Mouse (Mus musculus) heart, adult 2 months (tissue): ENCODE results near the gene Trf. TPM values are rescaled to one million over a fixed set of nuclear protein-coding genes. Genes with fewer than 3 reads are reported as not detected.
A peak's percentile ranks its signal among the peaks of the same experiment; 100 is the strongest.

ENCODE experiments used
- DNase-seq, 2 experiments: peaks; one replicate each; pipeline ENCODE4 v3.0.0; 2021
- H3K27ac ChIP-seq: fragments of 200-600 bp; 2 replicates; pipeline ENCODE4 v1.8.1; 2022
- H3K27me3 ChIP-seq: fragments of 200-500 bp; 2 replicates; pipeline ENCODE4 v1.6.1; 2012; ENCODE audit warnings: mild to moderate bottlenecking, low read length, inconsistent platforms, mixed read lengths; ENCODE audit not compliant: control insufficient read depth, insufficient read depth
- H3K36me3 ChIP-seq: fragments of 200-500 bp; 2 replicates; pipeline ENCODE4 v1.6.1; 2012; ENCODE audit warnings: low read length, inconsistent platforms; ENCODE audit not compliant: control insufficient read depth, insufficient read depth
- H3K4me1 ChIP-seq: fragments of 200-500 bp; 2 replicates; pipeline ENCODE4 v1.6.1; 2011; ENCODE audit warnings: low read length; ENCODE audit not compliant: control insufficient read depth, insufficient read depth
- H3K4me3 ChIP-seq: fragments of 200-600 bp; 2 replicates; pipeline ENCODE4 v1.8.1; 2022
- H3K79me2 ChIP-seq: fragments of 200-500 bp; replicated peaks from 2 replicates; pipeline ENCODE4 v1.6.1; 2012; ENCODE audit warnings: mild to moderate bottlenecking, inconsistent platforms, low read length, moderate library complexity, mixed read lengths; ENCODE audit not compliant: control insufficient read depth, insufficient read depth
- H3K9ac ChIP-seq: fragments of 200-500 bp; 2 replicates; pipeline ENCODE4 v1.6.1; 2012; ENCODE audit warnings: low read depth, mild to moderate bottlenecking, control low read depth, inconsistent platforms, low read length, mixed read lengths
- CTCF ChIP-seq: fragments of 200-600 bp; IDR thresholded peaks from 2 replicates; pipeline ENCODE4 v1.8.1; 2022; ENCODE audit warnings: antibody characterized with exemption, mild to moderate bottlenecking, moderate library complexity
- EP300 ChIP-seq: fragments of 200-500 bp; IDR thresholded peaks from 2 replicates; pipeline ENCODE4 v1.6.1; 2011; ENCODE audit warnings: low read depth, low read length, control low read depth; ENCODE audit not compliant: insufficient read depth
- POLR2A ChIP-seq: fragments of 200-500 bp; IDR thresholded peaks from 2 replicates; pipeline ENCODE4 v1.6.1; 2011; ENCODE audit warnings: mild to moderate bottlenecking, low read depth, low read length, control low read depth; ENCODE audit not compliant: insufficient read depth
- WGBS: fragments of 180-500 bp; shearing (Covaris S2); methylation state at CpG from one replicate; pipeline ENCODE4 v1.1.7; 2018; 5-methylcytosine and 5-hydroxymethylcytosine counted together
- intact Hi-C: fragments of 180-260 bp; cut with DNase I; formaldehyde crosslinking; loops from one replicate; pipeline ENCODE4 v1.15.1; 2025
- polyA plus RNA-seq: library from polyadenylated mRNA; depleted of rRNA; stranded (reverse); fragments of >200 nt; gene quantifications from 2 replicates; pipeline ENCODE4 v1.2.3, GENCODE M21; 2012
- total RNA-seq, 2 experiments: library from RNA; stranded (reverse); gene quantifications; 2 replicates each; pipeline ENCODE4 v1.2.3; 2021

The Trf gene
- total and polyA plus RNA-seq, 3 experiments = 41.2 to 87.2 (median 47.8) TPM

DNA sequence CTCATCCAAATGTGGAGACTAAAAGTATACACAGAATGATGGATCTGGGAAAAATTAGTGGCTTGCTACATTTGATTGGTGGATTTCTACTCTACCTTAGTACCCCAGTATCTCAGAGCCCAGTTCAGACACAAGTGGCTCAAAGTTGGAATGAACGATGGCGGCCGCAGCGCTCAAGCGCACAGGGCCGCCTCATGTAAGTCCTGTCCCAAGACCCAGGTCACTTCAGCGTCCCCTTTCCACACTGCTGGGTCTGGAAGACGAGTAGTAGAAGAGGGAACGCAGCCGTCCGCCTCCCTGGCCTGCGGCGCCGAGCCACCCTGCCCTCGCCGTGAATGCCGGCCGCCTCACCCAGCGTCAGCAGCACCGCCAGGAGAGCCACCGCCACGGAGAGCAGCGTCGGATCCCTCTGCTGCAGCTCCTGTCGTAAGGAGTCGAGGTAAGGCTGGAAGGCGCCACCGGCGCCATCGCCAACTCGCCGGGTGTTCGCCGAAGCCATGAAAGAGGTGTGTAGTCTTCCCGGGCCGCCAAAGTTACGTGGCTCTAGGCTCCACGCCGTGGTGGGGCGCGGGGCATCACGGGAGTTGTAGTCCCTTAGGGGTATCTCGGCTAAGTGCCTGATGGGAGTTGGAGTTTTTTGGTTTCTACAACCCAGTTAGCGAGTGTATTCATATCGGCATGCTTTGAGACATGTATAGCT lies 28.5 kb downstream of the Trf start, which contains the start of gene Srprb:
Srprb (minus strand) TSS at position 577 of the 700 bp plus-strand sequence.
- no peaks in the 10 kb centered on the region for H3K79me2 ChIP-seq
- peaks cover 3% of the 10 kb centered on the region for H3K36me3 ChIP-seq
- H3K4me3 ChIP-seq = peak within 1 kb of the TSS; percentile 69
- H3K27ac ChIP-seq = peak within 1 kb of the TSS; percentile 82
- peak; percentile 93 to 95 for DNase-seq
- WGBS = under 1% methylated on average over 45 of the region's 45 CpGs
- peaks cover 1% of the 10 kb centered on the region for H3K4me1 ChIP-seq
- intact Hi-C loops = loop anchor here (5.0 to 10.0 kb wide), 4 partner anchors 109 to 803 kb away; partner anchors contain the start of genes Amotl2, Anapc13, Cep63 and Nphp3
- peak within 1 kb of the TSS; percentile 91 for H3K9ac ChIP-seq
- no peaks in the 10 kb centered on the region for H3K27me3 ChIP-seq
- TF ChIP-seq CTCF (no peak), POLR2A (peak; percentile 65), EP300 (no peak)

DNA sequence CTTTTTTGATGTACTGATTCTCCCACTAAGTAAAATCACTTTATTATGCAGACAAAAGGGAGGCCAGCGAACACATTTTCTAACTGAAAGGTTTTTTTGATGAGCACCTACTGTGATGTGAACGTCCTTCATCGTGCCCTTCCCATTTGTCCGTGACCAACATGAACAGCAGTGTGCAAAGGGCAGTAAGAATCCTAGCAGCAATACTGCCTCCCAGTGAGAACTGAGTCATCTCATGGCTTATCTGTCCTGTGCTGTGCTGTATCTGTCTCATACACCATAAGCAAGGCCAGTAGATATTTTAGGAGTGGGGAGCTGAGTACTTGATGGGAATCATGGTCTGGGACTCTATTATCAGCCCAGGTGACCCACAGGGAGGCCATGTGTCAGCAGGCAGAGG lies 41.8 kb downstream of the Trf start:
- Histone ChIP-seq H3K79me2 (no peaks in the 10 kb centered on the region), H3K27me3 (no peaks in the 10 kb centered on the region), H3K9ac (no peak overlapping the region), H3K27ac (no peak overlapping the region), H3K4me3 (no peak overlapping the region), H3K4me1 (peaks cover 3% of the 10 kb centered on the region; the same call in 1 of the 2 replicates), H3K36me3 (no peaks in the 10 kb centered on the region)
- 95% methylated on average over 4 of the region's 4 CpGs for WGBS
- DNase-seq = no peak
- intact Hi-C loops = no loop called here
- no peak for TF ChIP-seq EP300
- no peak for TF ChIP-seq CTCF
- no peak for TF ChIP-seq POLR2A

GRCm38 (mm10) chr9:103186747-103187146 lies 43.5 kb downstream of the Trf start:
- Histone ChIP-seq H3K36me3 (no peaks in the 10 kb centered on the region), H3K27ac (no peak overlapping the region), H3K4me3 (no peak overlapping the region), H3K9ac (no peak overlapping the region), H3K79me2 (no peaks in the 10 kb centered on the region), H3K27me3 (no peaks in the 10 kb centered on the region), H3K4me1 (peaks cover 3% of the 10 kb centered on the region; the same call in 1 of the 2 replicates)
- peak in 1 of 2 experiments; percentile 27 for DNase-seq
- 47% methylated on average over 9 of the region's 9 CpGs for WGBS
- intact Hi-C loops = no loop called here
- TF ChIP-seq CTCF = no peak
- TF ChIP-seq POLR2A = no peak
- no peak for TF ChIP-seq EP300

DNA sequence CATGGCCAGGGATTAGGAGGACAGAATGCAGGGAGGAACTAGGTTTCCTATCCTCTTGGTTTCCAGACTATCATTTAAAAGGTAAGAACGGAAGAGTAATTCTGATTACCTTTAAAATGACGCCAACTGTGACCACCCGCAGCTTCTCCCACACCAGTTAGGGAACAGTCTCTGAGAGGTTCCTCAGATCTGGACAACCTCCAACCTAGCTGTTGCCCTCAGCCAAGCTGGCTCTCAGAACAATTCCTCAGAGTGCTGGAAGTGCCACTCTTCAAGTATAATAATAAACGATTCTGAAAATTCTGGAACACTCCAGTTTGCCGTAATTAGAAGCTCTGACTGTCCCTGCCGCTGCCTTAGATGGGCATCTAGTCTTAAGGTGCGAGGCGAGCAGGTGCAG lies 44.3 kb downstream of the Trf start:
- Histone ChIP-seq H3K4me3 (no peak overlapping the region), H3K4me1 (peaks cover 3% of the 10 kb centered on the region; the same call in 1 of the 2 replicates), H3K27me3 (no peaks in the 10 kb centered on the region), H3K9ac (no peak overlapping the region), H3K27ac (no peak overlapping the region), H3K36me3 (no peaks in the 10 kb centered on the region), H3K79me2 (no peaks in the 10 kb centered on the region)
- WGBS = 65% methylated on average over 8 of the region's 8 CpGs
- DNase-seq = no peak
- TF ChIP-seq EP300 (no peak), CTCF (no peak), POLR2A (no peak)
- intact Hi-C loops = no loop called here

DNA sequence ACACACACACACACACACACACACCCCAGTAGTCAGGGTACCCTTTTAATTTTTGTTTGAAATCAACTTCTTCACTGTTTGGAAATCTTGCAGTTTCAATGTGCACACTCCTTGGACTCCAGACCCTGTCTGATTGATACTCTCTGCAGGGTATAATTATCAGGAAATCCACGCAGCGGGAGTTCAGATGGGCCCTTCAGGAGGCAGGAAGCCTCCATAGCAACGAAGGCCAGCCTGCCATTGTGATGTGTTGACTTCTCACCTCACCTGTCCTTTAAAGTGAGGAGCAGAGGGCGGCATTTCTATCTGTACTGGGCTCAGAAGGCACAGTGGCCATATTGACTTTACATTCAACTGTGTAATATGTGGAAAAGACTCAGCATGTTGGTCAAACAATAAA lies 45.4 kb downstream of the Trf start:
- Histone ChIP-seq H3K4me3 (no peak overlapping the region), H3K9ac (no peak overlapping the region), H3K4me1 (peaks cover 4% of the 10 kb centered on the region), H3K27me3 (no peaks in the 10 kb centered on the region), H3K36me3 (no peaks in the 10 kb centered on the region), H3K27ac (no peak overlapping the region), H3K79me2 (no peaks in the 10 kb centered on the region)
- TF ChIP-seq EP300 = no peak
- TF ChIP-seq POLR2A = no peak
- TF ChIP-seq CTCF = no peak
- no peak for DNase-seq
- intact Hi-C loops = no loop called here
- 64% methylated on average over 4 of the region's 4 CpGs for WGBS

- intact Hi-C loops = no loop called here
- TF ChIP-seq CTCF = no peak
- TF ChIP-seq POLR2A = no peak
- TF ChIP-seq EP300 = no peak
- Histone ChIP-seq H3K27ac (no peak overlapping the region), H3K4me3 (no peak overlapping the region), H3K9ac (no peak overlapping the region), H3K36me3 (no peaks in the 10 kb centered on the region), H3K4me1 (peaks cover 4% of the 10 kb centered on the region), H3K79me2 (no peaks in the 10 kb centered on the region), H3K27me3 (no peaks in the 10 kb centered on the region)
- 88% methylated on average over 8 of the region's 8 CpGs for WGBS
- no peak for DNase-seq
These were observed 48.4 kb downstream of the Trf start for GRCm38 (mm10) chr9:103181886-103182285.
